Comparison of ENCODE assay signal across 19 mouse cellular contexts in genomic region chr11:96203789-96204186, GRCm38 (mm10). TPM values are rescaled to one million over a fixed set of nuclear protein-coding genes. Genes with fewer than 3 reads are reported as not detected.
DNase-seq lines count a peak whose midpoint lies in the region; ATAC-seq lines count a peak whose summit lies in the region.
"Had no signal": no experiment of that assay in that cellular context is flagged by ENCODE, and none has a peak within 500 bp of the region (broad histone marks: within the 10 kb centered on the region; RNA-seq: fewer than 3 reads in every experiment).

No protein-coding gene starts in this region.

- no peaks in the 10 kb centered on the region for H3K36me3 ChIP-seq in intestine, embryonic 14.5 days (ENCODE audit: control insufficient read depth, insufficient read depth, low read length)
- no peaks in the 10 kb centered on the region for H3K36me3 ChIP-seq in intestine, embryonic 15.5 days
- H3K36me3 ChIP-seq in neural tube, embryonic 15.5 days: no peaks in the 10 kb centered on the region
- H3K36me3 ChIP-seq: hindbrain, embryonic 13.5 days; liver, embryonic 13.5 days had no signal

- no peaks in the 10 kb centered on the region for H3K9me3 ChIP-seq in intestine, embryonic 14.5 days (ENCODE audit: control insufficient read depth, low read length)
- H3K9me3 ChIP-seq in intestine, embryonic 15.5 days: no peaks in the 10 kb centered on the region
- no peaks in the 10 kb centered on the region for H3K9me3 ChIP-seq in neural tube, embryonic 15.5 days (replicated peaks)
- H3K9me3 ChIP-seq: hindbrain, embryonic 13.5 days; liver, embryonic 13.5 days had no signal

- H3K9ac ChIP-seq in intestine, embryonic 14.5 days (ENCODE audit: low read length): no peak overlapping the region
- no peak overlapping the region for H3K9ac ChIP-seq in intestine, embryonic 15.5 days
- no peak overlapping the region for H3K9ac ChIP-seq in neural tube, embryonic 15.5 days (replicated peaks)
- H3K9ac ChIP-seq: hindbrain, embryonic 13.5 days; liver, embryonic 13.5 days had no signal

- H3K4me3 ChIP-seq in intestine, embryonic 14.5 days (ENCODE audit: low read depth, low read length): no peak overlapping the region
- H3K4me3 ChIP-seq in intestine, embryonic 15.5 days (replicated peaks): no peak overlapping the region
- peak overlapping the region; percentile 14; the same call in 1 of the 2 replicates for H3K4me3 ChIP-seq in neural tube, embryonic 15.5 days (replicated peaks)
- H3K4me3 ChIP-seq: hindbrain, embryonic 13.5 days; left cerebral cortex, adult 2 months; liver, embryonic 13.5 days had no signal

- peaks cover 100% of the 10 kb centered on the region for H3K27me3 ChIP-seq in intestine, embryonic 14.5 days (replicated peaks; ENCODE audit: control insufficient read depth, insufficient read depth, low read length)
- H3K27me3 ChIP-seq in intestine, embryonic 15.5 days (replicated peaks): peaks cover 92% of the 10 kb centered on the region
- H3K27me3 ChIP-seq in neural tube, embryonic 15.5 days (replicated peaks): peaks cover 92% of the 10 kb centered on the region

- no peaks in the 10 kb centered on the region for H3K4me1 ChIP-seq in intestine, embryonic 14.5 days (replicated peaks; ENCODE audit: control insufficient read depth, insufficient read depth, low read length)
- no peaks in the 10 kb centered on the region for H3K4me1 ChIP-seq in intestine, embryonic 15.5 days (replicated peaks)
- no peaks in the 10 kb centered on the region for H3K4me1 ChIP-seq in neural tube, embryonic 15.5 days
- H3K4me1 ChIP-seq: hindbrain, embryonic 13.5 days; liver, embryonic 13.5 days had no signal

- no peak overlapping the region for H3K4me2 ChIP-seq in intestine, embryonic 14.5 days (ENCODE audit: low read length)
- no peak overlapping the region for H3K4me2 ChIP-seq in intestine, embryonic 15.5 days (replicated peaks)
- peak overlapping the region; percentile 15 for H3K4me2 ChIP-seq in neural tube, embryonic 15.5 days
- H3K4me2 ChIP-seq: hindbrain, embryonic 13.5 days; liver, embryonic 13.5 days had no signal

- WGBS in intestine, embryonic 14.5 days: under 1% methylated on average over 16 of the region's 16 CpGs
- under 1% methylated on average over 16 of the region's 16 CpGs for WGBS in intestine, embryonic 15.5 days
- WGBS in neural tube, embryonic 15.5 days: 1% methylated on average over 16 of the region's 16 CpGs

- DNase-seq in adrenal gland, postnatal 10 days: peak; percentile 20
- DNase-seq in adrenal gland, postnatal 4 days (ENCODE audit: low spot score in 2 of 2): no peak
- DNase-seq in intestine, embryonic 14.5 days (ENCODE audit: low spot score): peak; percentile 77
- peak; percentile 9 for DNase-seq in thymus, postnatal 4 days
- DNase-seq in thymus, postnatal 10 days (ENCODE audit: low spot score in 2 of 2): no peak
- no peak for DNase-seq in left cerebral cortex, adult 9 months (ENCODE audit: low spot score in 2 of 2)
- DNase-seq: gastrocnemius, postnatal 10 days; liver, embryonic 13.5 days; lung, postnatal 10 days; thymus, postnatal 36 days had no signal

- no peak overlapping the region for H3K27ac ChIP-seq in intestine, embryonic 14.5 days (ENCODE audit: low read depth)
- no peak overlapping the region for H3K27ac ChIP-seq in intestine, embryonic 15.5 days
- H3K27ac ChIP-seq in neural tube, embryonic 15.5 days (replicated peaks): no peak overlapping the region
- H3K27ac ChIP-seq: hindbrain, embryonic 13.5 days; left cerebral cortex, adult 2 months; liver, embryonic 13.5 days had no signal

- ATAC-seq in intestine, embryonic 14.5 days (replicated peaks; ENCODE audit: low FRiP score, low TSS enrichment, low read depth): no peak
- no peak for ATAC-seq in intestine, embryonic 15.5 days
- ATAC-seq in neural tube, embryonic 15.5 days (ENCODE audit: low FRiP score): no peak
- ATAC-seq: activated CD4-positive, CD25-positive, alpha-beta regulatory T cell, adult 4 months; forebrain, embryonic 16.5 days had no signal

RNA-seq across cellular contexts. Expression of gene Hoxb13, which starts 9.7 kb away (rescaled TPM):
- under 1 TPM in 1 of 2 experiments, not detected in 1; 0.12 TPM for total RNA-seq in adrenal gland, postnatal 10 days (2021)
- total RNA-seq in adrenal gland, postnatal 4 days (2021): not detected
- not detected in 2 replicates for polyA plus RNA-seq in intestine, embryonic 14.5 days (2014; fragmentation: Nextera tagmentation; extraction: Ambion mirVana)
- 2.3 and 3.6 TPM in 2 replicates for polyA plus RNA-seq in intestine, embryonic 15.5 days (2015; fragmentation: Nextera tagmentation; extraction: Ambion mirVana)
- 0.15 and 1.9 TPM in 2 replicates for polyA plus RNA-seq in neural tube, embryonic 15.5 days (2015; fragmentation: Nextera tagmentation; extraction: Ambion mirVana)
- total RNA-seq: gastrocnemius, postnatal 10 days; left cerebral cortex, adult 2 months; megakaryocyte-erythroid progenitor cell, adult 5-6 weeks had no signal
- polyA plus RNA-seq: activated CD4-positive, CD25-positive, alpha-beta regulatory T cell, adult 4 months; hindbrain, embryonic 13.5 days; large intestine, adult 2 months; liver, embryonic 13.5 days; stomach, embryonic 16.5 days had no signal

Comparison
In these comparisons a context has a peak if more than half of its experiments do, and no peak if none do; other contexts are left out.
1. DNase-seq: peak in adrenal gland, postnatal 10 days (single experiment), intestine, embryonic 14.5 days (single experiment) and thymus, postnatal 4 days (single experiment); none in adrenal gland, postnatal 4 days (0 of 2), thymus, postnatal 10 days (0 of 2) and left cerebral cortex, adult 9 months (0 of 2).